Mouse (Mus musculus) limb, embryonic 15.5 days (tissue): ENCODE results near the gene D3Ertd254e. TPM values are rescaled to one million over a fixed set of nuclear protein-coding genes. Genes with fewer than 3 reads are reported as not detected.
"Not testable (repeated sequence)": the region's sequence is repeated elsewhere in the genome, so short reads cannot be mapped to it uniquely, and the experiment has no call there.

Source experiments
- ATAC-seq: fragments of 200-750 bp; cut with Nextera tagmentation; 2 replicates; pipeline ENCODE4 v1.8.0; 2017; ENCODE audit warnings: low read depth, moderate TSS enrichment; ENCODE audit not compliant: insufficient number of reproducible peaks, low FRiP score, low TSS enrichment
- H3K27ac ChIP-seq: fragments of 300-500 bp; sonication (generic); 2 replicates; pipeline ENCODE4 v1.5.1; 2015; ENCODE audit warnings: moderate library complexity, mild to moderate bottlenecking, inconsistent platforms
- H3K27me3 ChIP-seq: fragments of 300-500 bp; sonication (generic); 2 replicates; pipeline ENCODE4 v1.6.1; 2015; ENCODE audit warnings: inconsistent platforms
- H3K36me3 ChIP-seq: fragments of 300-500 bp; sonication (generic); 2 replicates; pipeline ENCODE4 v1.6.1; 2015; ENCODE audit warnings: inconsistent platforms
- H3K4me1 ChIP-seq: fragments of 300-500 bp; sonication (generic); 2 replicates; pipeline ENCODE4 v1.6.1; 2015; ENCODE audit warnings: inconsistent platforms
- H3K4me2 ChIP-seq: fragments of 300-500 bp; sonication (generic); 2 replicates; pipeline ENCODE4 v1.6.1; 2015; ENCODE audit warnings: mild to moderate bottlenecking, inconsistent platforms
- H3K4me3 ChIP-seq: fragments of 300-500 bp; sonication (generic); 2 replicates; pipeline ENCODE4 v1.5.1; 2015; ENCODE audit warnings: mild to moderate bottlenecking, inconsistent platforms
- H3K9ac ChIP-seq: fragments of 300-500 bp; sonication (generic); 2 replicates; pipeline ENCODE4 v1.6.1; 2015; ENCODE audit warnings: inconsistent platforms
- H3K9me3 ChIP-seq: fragments of 300-500 bp; sonication (generic); 2 replicates; pipeline ENCODE4 v1.6.1; 2016; ENCODE audit warnings: inconsistent platforms
- WGBS: fragments of 180-500 bp; shearing (Covaris S2); methylation state at CpG from one replicate; pipeline ENCODE4 v1.1.7; 2015; 5-methylcytosine and 5-hydroxymethylcytosine counted together
- polyA plus RNA-seq: library from polyadenylated mRNA; unstranded; fragments of >200 nt; fragmentation: Nextera tagmentation; extraction: Ambion mirVana; gene quantifications from 2 replicates; pipeline ENCODE4 v1.2.1, GENCODE M21; 2015

D3Ertd254e gene
- polyA plus RNA-seq: 8.4 and 10.4 TPM in 2 replicates

- Histone ChIP-seq H3K4me1 (peaks cover 24% of the 10 kb centered on the region), H3K27me3 (no peaks in the 10 kb centered on the region), H3K27ac (peak within 1 kb of the TSS; percentile 91), H3K4me3 (peak within 1 kb of the TSS; percentile 96), H3K9ac (peak within 1 kb of the TSS; percentile 95), H3K4me2 (peak within 1 kb of the TSS; percentile 62), H3K36me3 (no peaks in the 10 kb centered on the region), H3K9me3 (no peaks in the 10 kb centered on the region)
- peak; percentile 99 for ATAC-seq
- under 1% methylated on average over 54 of the region's 54 CpGs for WGBS
These were observed at the start of gene D3Ertd254e for GRCm38 (mm10) chr3:36150934-36151686. TSS of gene D3Ertd254e (plus strand) at chr3:36151017.

GRCm38 (mm10) chr3:36116076-36116475, 34.7 kb upstream of the D3Ertd254e start:
- Histone ChIP-seq H3K27ac (no peak overlapping the region), H3K4me1 (peaks cover 7% of the 10 kb centered on the region), H3K9me3 (no peaks in the 10 kb centered on the region), H3K36me3 (no peaks in the 10 kb centered on the region), H3K27me3 (no peaks in the 10 kb centered on the region), H3K4me3 (no peak overlapping the region), H3K4me2 (no peak overlapping the region), H3K9ac (no peak overlapping the region)
- no peak for ATAC-seq
- 75% methylated on average over 4 of the region's 4 CpGs for WGBS

- Histone ChIP-seq H3K4me1 (peaks cover 7% of the 10 kb centered on the region), H3K9me3 (no peaks in the 10 kb centered on the region), H3K36me3 (no peaks in the 10 kb centered on the region), H3K4me3 (no peak overlapping the region), H3K27ac (peak overlapping the region; percentile 62), H3K4me2 (no peak overlapping the region), H3K9ac (no peak overlapping the region), H3K27me3 (no peaks in the 10 kb centered on the region)
- peak; percentile 82 for ATAC-seq
These were observed 30.9 kb upstream of the D3Ertd254e start for GRCm38 (mm10) chr3:36119684-36120548.

GRCm38 (mm10) chr3:36126176-36126575, 24.6 kb upstream of the D3Ertd254e start:
- ATAC-seq, H3K4me2 ChIP-seq, H3K27ac ChIP-seq, H3K9ac ChIP-seq, H3K4me3 ChIP-seq, H3K36me3 ChIP-seq, H3K4me1 ChIP-seq, H3K27me3 ChIP-seq, H3K9me3 ChIP-seq: not testable (repeated sequence)
- 88% methylated on average over 9 of the region's 9 CpGs for WGBS

GRCm38 (mm10) chr3:36136152-36136551, 14.7 kb upstream of the D3Ertd254e start:
- H3K4me3 ChIP-seq: no peak overlapping the region
- H3K9ac ChIP-seq: no peak overlapping the region
- no peak for ATAC-seq
- H3K4me2 ChIP-seq: no peak overlapping the region
- H3K4me1 ChIP-seq: no peaks in the 10 kb centered on the region
- no peaks in the 10 kb centered on the region for H3K36me3 ChIP-seq
- no peaks in the 10 kb centered on the region for H3K27me3 ChIP-seq
- H3K27ac ChIP-seq: no peak overlapping the region
- no peaks in the 10 kb centered on the region for H3K9me3 ChIP-seq

- no peak overlapping the region for H3K4me3 ChIP-seq
- no peaks in the 10 kb centered on the region for H3K9me3 ChIP-seq
- ATAC-seq: no peak
- H3K4me2 ChIP-seq: no peak overlapping the region
- no peak overlapping the region for H3K27ac ChIP-seq
- H3K27me3 ChIP-seq: no peaks in the 10 kb centered on the region
- H3K36me3 ChIP-seq: no peaks in the 10 kb centered on the region
- no peak overlapping the region for H3K9ac ChIP-seq
- no peaks in the 10 kb centered on the region for H3K4me1 ChIP-seq
- WGBS: 64% methylated on average over 2 of the region's 2 CpGs
These were observed 13.3 kb upstream of the D3Ertd254e start for GRCm38 (mm10) chr3:36137560-36137959.

- 55% methylated on average over 1 of the region's 1 CpGs for WGBS
- no peaks in the 10 kb centered on the region for H3K36me3 ChIP-seq
- no peaks in the 10 kb centered on the region for H3K4me1 ChIP-seq
- no peak overlapping the region for H3K4me2 ChIP-seq
- no peak overlapping the region for H3K9ac ChIP-seq
- H3K27ac ChIP-seq: 0 out of 2 replicates have a peak overlapping the region, but pooled peaks have one; percentile 3
- no peaks in the 10 kb centered on the region for H3K9me3 ChIP-seq
- no peaks in the 10 kb centered on the region for H3K27me3 ChIP-seq
- no peak for ATAC-seq
- H3K4me3 ChIP-seq: no peak overlapping the region
These were observed 12.6 kb upstream of the D3Ertd254e start for GRCm38 (mm10) chr3:36138171-36138660.

GRCm38 (mm10) chr3:36138996-36139395, 11.8 kb upstream of the D3Ertd254e start:
- H3K4me2 ChIP-seq: no peak overlapping the region
- H3K9me3 ChIP-seq: no peaks in the 10 kb centered on the region
- H3K27ac ChIP-seq: no peak overlapping the region
- H3K36me3 ChIP-seq: no peaks in the 10 kb centered on the region
- H3K9ac ChIP-seq: no peak overlapping the region
- ATAC-seq: no peak
- no peaks in the 10 kb centered on the region for H3K27me3 ChIP-seq
- no peaks in the 10 kb centered on the region for H3K4me1 ChIP-seq
- no peak overlapping the region for H3K4me3 ChIP-seq

- H3K27me3 ChIP-seq: no peaks in the 10 kb centered on the region
- H3K4me2 ChIP-seq: peak overlapping the region; percentile 62; the same call in 1 of the 2 replicates
- H3K9me3 ChIP-seq: no peaks in the 10 kb centered on the region
- H3K36me3 ChIP-seq: no peaks in the 10 kb centered on the region
- H3K4me3 ChIP-seq: peak overlapping the region; percentile 96
- H3K9ac ChIP-seq: no peak overlapping the region
- no peak for ATAC-seq
- H3K27ac ChIP-seq: no peak overlapping the region
- peaks cover 23% of the 10 kb centered on the region for H3K4me1 ChIP-seq
- 13% methylated on average over 1 of the region's 1 CpGs for WGBS
These were observed 282 bp upstream of the D3Ertd254e start for GRCm38 (mm10) chr3:36150537-36150933.

GRCm38 (mm10) chr3:36155268-36155667, 4.5 kb downstream of the D3Ertd254e start:
- no peak for ATAC-seq
- Histone ChIP-seq H3K27me3 (no peaks in the 10 kb centered on the region), H3K9ac (no peak overlapping the region)

GRCm38 (mm10) chr3:36170670-36171210, 19.9 kb downstream of the D3Ertd254e start:
- H3K27ac ChIP-seq: no peak overlapping the region
- peaks cover 27% of the 10 kb centered on the region for H3K36me3 ChIP-seq
- H3K4me2 ChIP-seq: no peak overlapping the region
- H3K4me3 ChIP-seq: no peak overlapping the region
- no peak overlapping the region for H3K9ac ChIP-seq
- no peaks in the 10 kb centered on the region for H3K4me1 ChIP-seq
- 86% methylated on average over 1 of the region's 1 CpGs for WGBS
- no peaks in the 10 kb centered on the region for H3K27me3 ChIP-seq
- no peaks in the 10 kb centered on the region for H3K9me3 ChIP-seq
- no peak for ATAC-seq

More at GRCm38 (mm10) chr3:36155268-36155667, 4.5 kb downstream of the D3Ertd254e start:
- no peak overlapping the region for H3K27ac ChIP-seq
- peaks cover 24% of the 10 kb centered on the region for H3K4me1 ChIP-seq
- H3K4me3 ChIP-seq: no peak overlapping the region
- H3K4me2 ChIP-seq: no peak overlapping the region
- WGBS: 26% methylated on average over 5 of the region's 5 CpGs
- peaks cover 6% of the 10 kb centered on the region; the same call in 1 of the 2 replicates for H3K9me3 ChIP-seq
- H3K36me3 ChIP-seq: peaks cover 10% of the 10 kb centered on the region

GRCm38 (mm10) chr3:36171348-36171747, 20.5 kb downstream of the D3Ertd254e start:
- no peaks in the 10 kb centered on the region for H3K27me3 ChIP-seq
- WGBS: 83% methylated on average over 1 of the region's 1 CpGs
- H3K4me3 ChIP-seq: no peak overlapping the region
- H3K4me1 ChIP-seq: no peaks in the 10 kb centered on the region
- no peak overlapping the region for H3K9ac ChIP-seq
- H3K4me2 ChIP-seq: no peak overlapping the region
- H3K27ac ChIP-seq: no peak overlapping the region
- peaks cover 21% of the 10 kb centered on the region for H3K36me3 ChIP-seq
- no peak for ATAC-seq
- H3K9me3 ChIP-seq: no peaks in the 10 kb centered on the region
